Mouse (Mus musculus): ENCODE measurements at regions not wholly inside any gene's neighbourhood (a gene's known extent, or its start where the extent isn't known, plus 50 kb on each side); places are given as distances from the start of the nearest gene placed in this dataset.

- in situ Hi-C loops (cut with MboI, MseI) = no loop called here
Observed at GRCm38 (mm10) chr2:166357824-166358223, 202.4 kb upstream of the Sulf2 start.

GRCm38 (mm10) chr2:166355944-166356343 is 200.5 kb upstream of the Sulf2 start:
- in situ Hi-C loops (cut with MboI, MseI) = no loop called here

GRCm38 (mm10) chr2:166355446-166355845 is 200.0 kb upstream of the Sulf2 start:
- in situ Hi-C loops (cut with MboI, MseI) = no loop called here

DNA sequence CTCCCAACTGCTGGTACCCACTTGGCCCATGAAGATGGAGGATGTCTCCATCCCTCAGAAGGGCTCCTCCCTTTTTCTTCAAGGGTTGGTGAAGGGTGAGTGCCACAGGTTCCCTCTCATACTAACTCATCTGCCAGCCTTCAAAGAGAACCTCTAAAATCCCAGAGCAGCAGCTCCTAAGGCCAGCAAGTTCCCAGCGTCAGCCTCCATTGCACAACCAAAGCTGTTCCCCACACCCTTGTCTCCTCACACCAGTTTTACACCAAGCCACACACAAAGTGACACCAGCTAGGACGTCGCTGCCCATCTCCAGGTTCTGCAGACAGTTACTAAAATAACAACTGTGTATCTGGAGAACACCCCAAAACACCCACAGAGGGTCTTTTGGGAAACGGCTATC is 198.9 kb upstream of the Sulf2 start:
- in situ Hi-C loops (cut with MboI, MseI) = no loop called here

GRCm38 (mm10) chr2:166353447-166354111 is 198.1 kb upstream of the Sulf2 start:
- in situ Hi-C loops (cut with MboI, MseI) = no loop called here

DNA sequence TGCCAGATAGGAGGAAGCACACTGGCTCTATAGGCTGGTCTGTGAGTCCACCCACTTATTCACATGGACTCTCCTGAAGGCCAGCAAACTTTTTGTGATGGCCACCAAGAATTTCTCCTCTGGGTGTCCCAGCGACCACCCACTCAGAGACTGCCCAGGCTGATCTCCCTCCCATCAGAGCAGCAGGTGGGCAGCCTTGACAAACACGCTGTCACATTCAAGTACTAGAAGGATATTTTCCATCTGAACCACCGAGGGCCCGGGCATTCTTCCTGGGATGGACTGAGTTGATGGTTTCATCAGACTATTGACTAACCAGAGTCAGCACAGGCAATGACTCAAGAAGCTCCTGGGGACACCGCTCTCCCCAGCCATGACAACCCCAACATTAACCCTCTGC is 196.5 kb upstream of the Sulf2 start:
- in situ Hi-C loops (cut with MboI, MseI) = no loop called here

DNA sequence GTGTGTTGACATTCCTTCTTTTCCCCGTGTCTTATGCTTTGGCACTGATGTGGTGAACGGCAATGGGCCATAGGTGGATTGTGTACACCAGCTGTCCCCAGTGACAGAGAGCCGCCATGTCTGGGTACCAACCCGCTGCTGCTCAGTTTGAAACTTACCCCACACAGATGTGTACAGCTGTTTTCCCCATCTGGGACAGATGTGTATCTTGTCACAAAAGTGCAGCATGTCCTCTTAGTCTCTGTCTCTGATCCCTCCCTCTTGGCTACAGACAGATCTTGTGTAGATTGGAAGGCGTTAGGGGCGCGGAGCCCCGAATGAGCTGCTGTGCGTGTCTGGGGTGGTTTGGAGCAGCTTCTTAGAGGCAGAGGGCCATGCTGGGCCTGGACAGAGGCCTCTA is 196.1 kb upstream of the Sulf2 start:
- in situ Hi-C loops (cut with MboI, MseI) = no loop called here

- in situ Hi-C loops (cut with MboI, MseI) = no loop called here
Observed at GRCm38 (mm10) chr2:166348654-166349053, 193.2 kb upstream of the Sulf2 start.

- in situ Hi-C loops (cut with MboI, MseI) = no loop called here
Observed at GRCm38 (mm10) chr2:166346421-166347182, 191.1 kb upstream of the Sulf2 start.

- in situ Hi-C loops (cut with MboI, MseI) = no loop called here
Observed at GRCm38 (mm10) chr2:166343551-166344340, 188.3 kb upstream of the Sulf2 start.

- in situ Hi-C loops (cut with MboI, MseI) = no loop called here
Observed at GRCm38 (mm10) chr2:166342407-166342806, 186.9 kb upstream of the Sulf2 start.

DNA sequence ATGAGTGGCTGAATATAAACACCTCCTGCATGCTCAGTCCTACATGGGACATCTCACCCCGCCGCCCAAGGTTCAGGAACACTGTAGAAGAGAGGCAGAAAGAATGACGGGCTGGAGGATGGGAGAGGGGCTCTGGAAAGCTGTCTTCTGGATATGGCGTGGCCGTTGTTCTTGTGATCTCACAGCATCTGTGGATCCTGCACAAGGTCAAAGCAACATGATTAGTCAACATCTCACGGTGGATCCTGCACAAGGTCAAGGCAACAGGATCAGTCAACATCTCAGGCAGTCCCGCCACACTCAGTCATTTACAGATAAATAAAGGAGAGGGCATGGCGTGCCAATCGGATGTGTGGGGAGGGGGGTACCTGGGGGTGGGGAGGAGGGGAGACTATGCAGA is 184.7 kb upstream of the Sulf2 start:
- in situ Hi-C loops (cut with MboI, MseI) = no loop called here

GRCm38 (mm10) chr2:166339427-166339826 is 184.0 kb upstream of the Sulf2 start:
- in situ Hi-C loops (cut with MboI, MseI) = no loop called here

DNA sequence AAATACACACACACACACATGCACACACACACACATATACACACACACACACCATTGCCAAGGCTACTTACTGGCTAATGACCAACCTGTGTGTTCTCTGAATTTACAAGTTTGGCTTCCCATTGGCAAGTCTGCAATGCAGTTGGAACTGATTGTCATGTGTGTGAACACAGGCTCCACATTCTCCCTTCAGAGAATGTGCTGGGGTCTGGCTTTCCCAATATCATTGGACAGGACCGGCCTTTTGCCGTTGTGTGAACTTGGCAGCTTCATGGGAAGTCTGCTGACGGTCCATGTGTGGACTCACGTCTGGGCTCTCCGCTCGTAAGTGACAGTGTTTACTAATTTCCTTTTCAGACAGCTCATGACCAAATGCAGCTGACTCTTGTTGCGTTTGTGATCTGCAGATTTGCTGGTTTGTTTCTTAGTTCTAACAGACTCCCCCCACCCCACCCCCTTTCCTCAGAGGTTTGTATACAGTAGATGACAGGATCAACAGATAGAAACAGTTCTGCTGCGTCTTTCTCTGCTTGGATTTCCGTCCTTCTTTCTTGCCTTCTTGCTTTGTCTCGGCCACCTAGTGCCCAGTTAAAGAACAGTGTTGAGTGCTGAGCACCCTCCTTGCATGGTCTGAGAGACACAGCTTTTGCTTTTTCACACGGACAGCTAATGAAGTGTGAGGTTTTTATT is 183.1 kb upstream of the Sulf2 start:
- in situ Hi-C loops (cut with MboI, MseI) = no loop called here

DNA sequence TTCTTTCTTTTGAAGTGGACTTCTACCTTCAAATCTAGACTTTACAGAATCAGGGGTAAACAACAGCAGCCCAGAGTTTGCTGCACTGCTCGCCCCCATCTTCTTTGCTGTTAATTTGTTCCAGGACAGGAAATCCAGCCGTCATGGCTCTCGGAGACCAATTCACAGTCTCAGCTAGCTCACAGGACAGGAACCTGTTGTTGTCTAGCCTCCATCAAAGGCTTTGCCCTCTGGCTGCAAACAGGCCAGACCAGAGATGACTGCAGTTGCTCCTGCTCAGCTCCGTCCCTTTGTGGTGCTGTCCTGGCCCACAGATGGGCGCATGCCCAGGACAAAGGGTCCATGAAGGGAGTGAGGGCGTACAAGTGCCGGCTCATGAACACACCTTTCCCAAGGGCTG is 182.2 kb upstream of the Sulf2 start:
- in situ Hi-C loops (cut with MboI, MseI) = no loop called here

DNA sequence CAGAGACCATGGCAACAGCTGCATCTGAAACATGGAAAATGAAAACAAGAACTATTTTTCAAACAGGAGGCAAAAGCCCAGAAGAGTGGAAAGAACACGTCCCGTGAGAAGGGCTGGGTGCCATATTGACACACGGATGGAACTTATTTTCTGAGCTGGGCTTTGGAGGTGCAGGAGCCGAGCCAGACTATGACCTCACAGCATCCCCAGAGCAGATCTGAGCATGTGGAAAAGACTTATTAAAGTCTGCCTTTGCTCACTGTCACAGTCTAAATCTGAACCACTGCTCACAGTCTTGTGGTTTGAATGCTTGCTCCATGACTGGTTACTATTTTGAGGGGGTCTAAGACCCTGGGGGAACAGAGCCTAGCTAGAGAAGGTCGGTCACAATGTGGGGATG is 180.2 kb upstream of the Sulf2 start:
- in situ Hi-C loops (cut with MboI, MseI) = no loop called here

- in situ Hi-C loops (cut with MboI, MseI) = no loop called here
Observed at GRCm38 (mm10) chr2:166334559-166334958, 179.1 kb upstream of the Sulf2 start.

- in situ Hi-C loops (cut with MboI, MseI) = no loop called here
Observed at GRCm38 (mm10) chr2:166333818-166334217, 178.4 kb upstream of the Sulf2 start.

DNA sequence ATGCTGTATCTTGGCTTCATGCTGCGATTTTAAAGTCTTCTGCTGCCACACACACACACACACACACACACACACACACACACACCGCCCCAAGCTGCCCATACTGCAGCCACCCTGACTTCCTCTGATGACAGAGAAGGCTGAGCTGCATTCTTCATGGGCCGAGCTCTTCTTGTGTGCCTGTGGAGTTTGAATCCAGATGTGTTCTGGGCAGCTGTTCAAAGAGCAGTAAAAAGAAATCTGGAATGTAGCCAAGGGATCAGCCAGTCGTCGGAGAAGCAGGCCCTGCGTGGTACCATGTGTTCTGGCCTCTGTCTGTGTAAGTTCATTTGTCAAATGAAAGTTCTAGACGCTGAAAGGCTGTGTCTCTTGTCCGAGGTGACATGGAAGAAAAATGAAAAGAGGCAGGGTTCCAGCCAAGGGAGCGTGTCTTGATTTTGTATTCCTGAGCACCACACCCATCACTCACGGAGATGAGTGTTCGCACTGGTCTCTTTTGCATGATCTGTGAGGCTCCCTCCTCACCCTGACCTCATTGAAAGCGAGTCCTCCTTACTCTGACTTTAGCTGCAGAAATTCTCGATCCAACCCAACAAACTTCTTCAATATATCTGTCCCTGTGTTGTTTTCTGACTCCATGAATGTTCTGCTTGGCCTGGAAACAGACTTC is 177.4 kb upstream of the Sulf2 start:
- in situ Hi-C loops (cut with MboI, MseI) = no loop called here

DNA sequence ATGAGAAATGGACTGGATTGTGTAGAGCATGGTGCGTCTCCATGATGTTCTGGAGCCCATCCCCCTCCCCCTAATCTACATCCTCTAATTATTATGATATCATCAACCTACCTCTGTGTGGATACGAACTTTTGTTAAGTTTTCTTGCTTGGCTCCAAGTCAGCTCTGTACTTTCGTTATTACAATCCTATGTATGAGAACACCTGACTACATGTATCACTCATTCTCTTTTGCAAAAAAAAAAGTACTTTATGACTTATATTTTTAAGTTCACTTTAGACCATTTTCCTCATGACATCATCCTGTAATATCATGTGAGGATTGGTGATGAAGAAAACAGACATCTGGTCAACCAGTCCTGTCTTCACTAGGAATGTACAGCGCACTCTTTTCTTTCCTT is 175.7 kb upstream of the Sulf2 start:
- in situ Hi-C loops (cut with MboI, MseI) = no loop called here

- in situ Hi-C loops (cut with MboI, MseI) = no loop called here
Observed at GRCm38 (mm10) chr2:166330364-166330763, 174.9 kb upstream of the Sulf2 start.

All from T-helper 1 cell (primary cell).